Mouse (Mus musculus) layer of hippocampus, postnatal 25 days (tissue): ENCODE measurements around the gene Amz1. TPM values are rescaled to one million over a fixed set of nuclear protein-coding genes. Genes with fewer than 3 reads are reported as not detected.

Experiments used
- DNase-seq, 2 experiments: peaks; one replicate each; pipeline ENCODE4 v3.0.0; 2022; ENCODE audit warnings: mixed read lengths in 2 of 2, low spot score in 1 of 2; ENCODE audit errors: extremely low spot score in 1 of 2
- total RNA-seq, 2 experiments: library from RNA; stranded (reverse); gene quantifications; 2 replicates each; pipeline ENCODE4 v1.2.3; 2021

Gene Amz1
- total RNA-seq, 2 experiments from 2014 or later: 16.0 to 16.5 TPM

DNA sequence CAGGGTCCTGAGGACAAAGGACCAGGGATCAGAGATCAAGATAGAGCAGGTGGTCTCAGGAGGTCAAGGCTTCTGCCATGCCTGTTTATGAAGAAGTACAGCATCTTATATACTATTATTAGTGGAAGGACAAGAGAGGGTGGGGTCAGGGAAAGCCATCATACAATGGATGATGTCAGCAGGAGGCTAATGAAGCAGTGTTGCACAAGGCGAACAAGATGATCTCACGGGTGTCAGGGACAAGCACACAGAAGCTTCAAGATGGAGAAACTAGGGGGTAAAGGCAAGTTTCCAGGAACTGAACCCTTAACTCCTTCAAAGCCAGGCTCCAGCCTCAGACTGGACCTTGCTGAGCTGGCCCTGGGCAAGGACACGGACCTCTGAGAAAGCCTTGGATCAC is 1.8 kb upstream of the Amz1 start:
- DNase-seq: no peak

DNA sequence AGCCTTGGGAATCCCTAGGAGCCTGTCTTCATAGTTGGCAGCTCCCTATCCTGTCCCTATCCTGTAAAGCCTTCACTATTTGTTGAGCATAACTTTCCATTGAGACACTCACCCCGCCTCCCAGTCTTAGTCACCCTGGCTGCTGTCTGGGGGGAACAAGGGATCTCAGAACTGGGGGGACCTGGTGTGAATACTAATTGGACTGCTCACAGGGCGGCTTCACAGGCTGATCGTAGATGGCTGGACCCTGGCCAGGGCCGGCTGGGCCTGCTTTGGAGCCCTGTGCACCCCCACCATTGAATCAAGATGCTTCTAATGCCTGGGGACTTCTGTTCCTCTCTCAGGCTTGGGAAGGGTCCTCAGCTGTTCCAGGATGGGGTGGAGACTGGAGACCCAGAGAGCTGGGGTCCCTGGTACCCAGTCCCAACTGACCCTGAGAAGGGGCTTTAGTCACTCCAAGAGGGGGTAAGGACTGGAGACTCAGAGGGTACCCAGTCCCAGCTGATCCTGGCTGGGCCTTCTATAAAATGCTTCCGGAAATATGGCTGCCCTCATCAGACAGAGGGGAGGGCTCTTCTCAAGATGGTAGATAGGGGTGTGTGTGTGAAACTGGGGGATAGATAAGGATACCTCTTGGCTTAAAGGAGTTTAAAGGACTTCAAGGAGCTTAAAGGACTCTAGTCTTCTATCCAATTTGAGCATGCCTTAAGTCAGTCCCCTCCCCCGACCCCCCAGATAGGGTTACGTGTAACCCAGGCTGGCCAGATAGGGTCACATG is 2.3 kb downstream of the Amz1 start:
- DNase-seq: peak in 1 of 2 experiments; percentile 54

DNA sequence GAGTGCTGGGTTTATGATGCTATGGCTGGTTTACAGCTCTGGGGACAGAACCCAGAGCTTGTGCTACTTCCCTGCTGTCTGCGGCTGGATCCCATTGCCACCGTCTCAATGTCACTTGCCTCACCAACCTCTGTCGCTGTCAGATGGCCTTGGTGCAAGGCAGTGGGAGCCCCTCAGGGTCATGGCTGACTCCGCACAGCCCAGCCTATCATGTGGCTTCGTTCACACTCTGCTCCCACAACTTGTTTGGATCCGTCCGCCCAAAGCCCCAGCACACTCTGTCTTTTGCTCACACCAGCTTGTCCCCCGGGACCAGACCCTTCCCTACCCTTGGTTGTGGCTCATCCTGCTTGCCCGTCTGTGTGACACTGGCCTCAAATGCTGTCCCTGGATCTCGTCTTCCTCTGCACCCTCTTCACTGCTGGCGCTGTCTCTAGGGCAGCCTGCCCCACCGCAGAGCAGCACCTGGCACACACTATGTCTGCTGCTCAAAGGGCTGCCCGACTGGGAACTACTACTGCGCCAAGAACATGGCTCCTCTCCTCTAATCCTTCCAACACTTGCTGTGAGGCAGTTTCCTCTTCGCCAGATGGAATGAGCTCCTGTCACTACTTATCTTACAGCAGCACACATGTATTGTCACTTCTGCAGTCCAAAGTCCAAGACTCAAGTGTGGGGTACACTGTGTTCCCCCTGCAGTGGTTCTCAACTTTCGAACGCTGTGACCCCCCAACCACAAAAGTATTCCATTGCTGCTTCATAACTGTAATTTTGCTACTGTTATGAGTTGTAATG is 3.2 kb downstream of the Amz1 start:
- no peak for DNase-seq

DNA sequence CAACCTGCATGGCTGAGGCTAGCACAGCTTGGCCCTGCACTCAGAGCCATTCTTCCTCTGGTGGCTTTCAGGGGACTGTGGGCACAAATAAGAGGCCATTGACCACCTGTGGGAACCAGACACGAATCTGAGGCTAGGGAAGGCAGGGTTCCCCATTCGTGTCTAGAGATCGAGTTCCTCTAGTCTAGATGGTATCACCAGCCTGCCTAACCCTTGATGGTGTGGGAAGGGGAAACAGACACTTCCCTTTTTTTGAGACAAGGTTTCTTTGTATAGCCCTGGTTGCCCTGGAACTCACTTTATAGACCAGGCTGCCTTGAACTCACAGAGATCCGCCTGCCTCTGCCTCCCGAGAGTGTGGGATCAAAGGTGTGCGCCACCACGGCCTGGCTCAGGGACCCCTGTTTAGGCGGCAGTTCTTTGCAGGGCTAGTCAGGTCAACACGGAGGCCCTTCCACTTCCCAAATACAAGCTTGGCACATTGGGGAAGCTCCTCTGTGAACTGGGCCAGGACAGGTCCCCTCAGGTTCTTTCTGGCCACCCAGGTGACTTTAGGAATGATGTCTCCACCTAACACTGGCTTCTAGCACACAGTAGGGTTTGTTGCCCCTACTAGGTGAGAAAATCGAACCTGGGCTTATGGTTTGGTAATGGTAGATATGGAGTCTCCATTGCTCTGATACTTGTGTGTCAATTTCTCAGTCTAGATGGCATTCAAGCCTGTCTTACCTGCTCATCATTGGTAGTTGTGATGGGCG is 7.3 kb downstream of the Amz1 start:
- no peak for DNase-seq

DNA sequence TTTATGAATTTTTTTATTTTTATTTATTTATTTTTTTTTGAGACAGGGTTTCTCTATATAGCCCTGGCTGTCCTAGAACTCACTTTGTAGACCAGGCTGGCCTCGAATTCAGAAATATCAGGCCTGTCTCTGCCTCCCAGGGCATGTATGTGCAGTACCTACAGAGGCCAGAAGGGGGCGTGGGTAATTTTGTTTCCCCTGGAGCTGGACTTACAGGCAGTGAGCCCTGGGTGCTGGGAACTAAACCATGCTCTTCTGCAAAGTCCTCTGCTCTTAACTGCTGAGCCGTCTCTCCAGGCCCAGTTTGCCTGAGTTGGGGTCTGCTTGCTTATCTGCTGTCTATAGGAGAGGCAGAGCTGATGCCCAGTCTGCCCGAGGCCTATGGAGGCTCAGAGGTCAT is 8.3 kb downstream of the Amz1 start:
- no peak for DNase-seq

DNA sequence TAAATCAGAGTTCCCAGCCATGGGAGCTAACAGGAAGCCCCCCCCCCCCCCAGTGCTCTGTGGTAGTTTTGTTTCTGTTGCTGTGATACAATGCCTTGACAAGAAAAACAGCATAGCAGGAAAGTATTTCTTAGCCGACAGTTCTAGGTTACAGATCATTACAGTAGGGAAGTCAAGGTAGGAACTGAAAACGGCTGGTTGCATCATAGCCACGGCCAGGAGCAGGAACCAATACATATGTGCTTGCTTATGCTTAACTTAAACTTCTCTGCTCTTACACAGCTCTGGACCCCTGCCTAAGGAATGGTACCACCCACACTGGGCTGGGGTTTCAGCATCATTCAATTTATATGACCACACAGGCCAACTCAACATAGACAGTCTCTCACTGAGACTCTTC is 9.4 kb downstream of the Amz1 start:
- DNase-seq: no peak

DNA sequence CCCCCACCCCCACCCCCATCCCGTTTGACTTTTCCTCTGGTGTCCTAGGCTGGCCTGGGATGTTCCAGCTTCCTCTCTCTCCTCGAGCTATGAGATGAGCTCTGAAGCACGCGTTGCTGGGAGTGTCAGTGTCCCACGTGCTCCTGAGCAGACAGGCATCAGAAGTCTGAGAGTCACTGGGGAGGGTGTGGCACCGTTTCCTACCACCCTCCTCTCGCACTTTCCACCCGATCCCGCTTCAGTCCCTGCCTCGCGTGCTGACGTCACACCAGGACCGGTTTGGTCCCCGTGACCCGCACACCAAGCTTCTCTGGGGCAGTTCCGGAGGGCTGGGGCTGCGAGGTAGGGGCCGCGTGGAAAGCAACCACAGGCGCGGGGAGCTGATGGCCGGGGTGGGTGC is 11.4 kb downstream of the Amz1 start:
- DNase-seq: no peak

DNA sequence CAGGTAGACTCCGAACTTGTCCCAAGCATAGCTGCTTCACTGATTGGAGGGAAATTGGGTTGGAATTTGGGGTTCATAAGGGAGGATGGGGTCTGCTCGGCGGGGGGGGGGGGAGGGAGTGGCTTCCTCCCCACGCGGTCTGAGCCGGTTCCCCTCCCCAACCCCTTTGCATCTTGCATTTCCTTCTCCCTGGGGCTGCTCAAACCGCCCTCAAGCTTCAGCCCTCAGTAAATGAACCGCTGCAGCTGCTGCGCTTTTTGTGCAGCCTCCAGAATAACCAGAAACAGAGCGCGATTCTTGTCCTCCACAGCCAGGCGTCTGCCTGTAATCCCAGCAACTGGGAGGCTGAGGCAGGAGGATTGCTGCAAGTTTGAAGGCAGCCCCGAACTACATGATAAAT is 12.2 kb downstream of the Amz1 start:
- DNase-seq: no peak

DNA sequence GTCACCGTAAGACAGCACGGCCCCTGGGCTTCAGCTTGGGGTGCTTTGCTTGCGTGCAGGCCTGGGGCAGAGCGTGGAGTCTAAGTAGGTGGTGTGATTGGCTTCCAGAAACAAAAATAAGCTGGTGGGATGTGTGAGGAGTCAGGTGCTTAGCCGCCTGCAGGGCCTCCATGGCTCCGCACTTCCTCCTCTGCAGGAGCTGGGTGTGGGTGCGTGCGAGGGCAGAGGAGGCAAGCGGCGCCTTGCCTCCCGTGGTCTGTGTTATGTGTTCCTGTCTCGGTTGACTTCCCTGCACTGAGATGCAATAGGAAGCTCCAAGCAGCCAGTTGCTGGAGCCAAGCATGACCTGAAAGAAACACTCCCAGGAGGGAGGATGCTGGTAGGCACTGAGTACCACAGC is 15.9 kb downstream of the Amz1 start:
- no peak for DNase-seq

DNA sequence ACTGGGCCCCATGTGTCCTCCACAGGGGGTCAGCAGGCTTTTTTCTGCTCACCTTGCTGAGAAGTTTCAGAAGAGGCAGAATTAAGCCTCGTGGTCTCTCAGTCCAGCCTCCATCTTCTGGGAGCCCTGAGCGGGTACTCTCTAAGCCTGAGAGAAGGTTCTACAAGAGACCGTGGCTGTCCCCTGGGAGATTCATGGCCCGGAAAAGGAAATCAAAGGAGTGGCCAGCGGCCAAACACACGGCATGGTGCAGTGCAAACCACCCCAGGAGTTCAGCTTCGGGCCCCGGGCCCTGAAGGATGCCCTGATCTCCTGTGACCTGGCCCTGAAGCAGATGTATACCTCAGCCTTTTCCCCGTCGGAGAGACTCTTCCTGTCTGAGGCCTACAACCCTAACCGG is 17.1 kb downstream of the Amz1 start:
- no peak for DNase-seq

DNA sequence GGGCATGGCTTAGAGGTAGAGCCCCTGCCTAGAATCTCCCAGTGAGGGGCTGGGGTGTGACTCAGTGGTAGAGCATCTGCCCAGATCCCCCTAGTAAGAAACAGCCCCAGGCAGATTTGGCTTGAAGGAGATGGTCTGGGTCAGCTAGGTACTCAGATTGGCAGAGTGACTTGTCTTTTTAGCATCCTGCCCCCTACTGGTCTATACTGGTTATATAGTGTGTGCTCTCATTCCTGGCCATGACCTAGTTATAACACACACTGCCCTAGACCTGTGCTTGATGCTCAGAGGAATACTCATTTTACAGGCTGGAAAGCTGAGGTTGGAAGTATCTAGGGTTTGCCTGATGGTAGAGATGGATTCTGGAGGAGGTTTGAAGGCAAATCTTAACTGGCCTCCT is 17.9 kb downstream of the Amz1 start:
- no peak for DNase-seq

DNA sequence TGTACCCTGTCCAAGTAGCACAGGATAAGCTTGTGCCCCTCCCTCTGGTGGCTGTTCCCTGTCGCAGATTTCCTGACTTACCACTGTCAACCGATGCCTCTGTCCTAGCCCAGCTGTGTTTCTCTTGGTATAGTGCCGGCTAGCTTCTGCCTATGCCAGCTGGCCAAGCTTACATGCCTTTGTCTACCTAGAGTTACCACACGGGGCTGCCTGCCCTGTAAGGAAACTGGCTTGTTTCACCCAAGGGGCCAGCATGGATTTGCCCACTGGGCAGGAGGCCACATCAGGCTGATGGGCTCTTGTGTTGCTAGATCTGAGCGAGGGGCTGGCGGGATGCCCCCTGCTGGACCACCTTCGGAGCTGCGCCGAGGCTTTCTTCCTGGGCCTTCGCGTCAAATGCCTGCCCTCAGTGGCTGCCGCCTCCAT is 19.8 kb downstream of the Amz1 start:
- DNase-seq: no peak

DNA sequence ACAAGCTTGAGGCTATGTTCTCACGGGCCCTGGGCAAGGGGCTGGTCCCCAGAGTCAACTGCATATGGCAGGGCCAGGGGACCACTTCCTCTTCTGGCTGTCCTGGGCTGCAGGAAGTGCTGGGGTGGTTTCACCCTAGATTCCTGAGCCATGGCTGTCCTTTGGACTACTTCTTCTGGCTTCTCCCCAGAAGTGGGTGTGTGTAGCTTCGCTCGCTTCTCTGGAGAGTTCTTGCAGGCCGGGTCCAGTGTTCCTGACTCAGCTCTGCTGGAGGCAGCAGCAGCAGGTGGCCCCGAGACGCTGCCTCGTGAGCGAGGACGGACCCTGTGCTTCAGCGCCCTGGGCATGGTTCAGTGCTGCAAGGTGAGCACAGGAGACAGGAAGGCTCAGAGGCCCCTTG is 24.5 kb downstream of the Amz1 start:
- no peak for DNase-seq

DNA sequence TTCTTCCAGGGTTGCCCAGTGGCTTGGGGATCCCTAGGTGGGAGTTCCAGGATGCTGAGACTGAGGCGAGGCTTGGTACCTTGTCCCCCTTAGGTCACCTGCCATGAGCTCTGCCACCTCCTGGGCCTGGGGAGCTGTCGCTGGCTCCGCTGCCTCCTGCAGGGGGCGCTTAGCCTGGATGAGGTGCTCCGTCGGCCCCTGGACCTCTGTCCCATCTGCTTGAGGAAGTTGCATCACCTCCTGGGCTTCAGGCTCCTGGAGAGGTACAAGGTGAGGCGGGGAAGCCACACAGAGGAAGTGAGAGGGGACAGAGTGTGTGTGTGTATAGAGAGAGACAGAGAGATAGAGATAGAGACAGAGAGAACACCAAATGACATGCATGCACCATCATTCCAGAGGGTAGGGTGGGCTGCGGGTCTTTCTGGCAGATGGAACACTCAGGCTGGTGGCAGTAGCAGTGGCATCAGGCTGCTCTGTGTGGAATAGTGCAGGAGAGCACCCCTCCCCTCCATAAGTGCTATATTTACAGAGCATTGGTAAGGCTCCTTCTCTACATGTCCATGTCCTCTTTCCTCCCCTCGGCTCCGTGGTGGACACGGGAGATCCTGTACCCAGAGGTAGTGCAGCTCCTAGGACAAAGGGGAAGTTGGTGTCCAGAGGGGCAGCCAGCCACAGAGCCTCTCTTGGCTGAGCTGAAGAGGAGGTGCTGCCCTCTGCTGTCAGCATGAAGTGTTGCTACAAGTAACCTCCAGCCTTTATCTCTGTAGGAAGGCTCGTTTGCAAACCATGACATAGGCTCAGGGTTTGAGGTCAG is 25.3 kb downstream of the Amz1 start:
- DNase-seq: peak; percentile 49 to 70

DNA sequence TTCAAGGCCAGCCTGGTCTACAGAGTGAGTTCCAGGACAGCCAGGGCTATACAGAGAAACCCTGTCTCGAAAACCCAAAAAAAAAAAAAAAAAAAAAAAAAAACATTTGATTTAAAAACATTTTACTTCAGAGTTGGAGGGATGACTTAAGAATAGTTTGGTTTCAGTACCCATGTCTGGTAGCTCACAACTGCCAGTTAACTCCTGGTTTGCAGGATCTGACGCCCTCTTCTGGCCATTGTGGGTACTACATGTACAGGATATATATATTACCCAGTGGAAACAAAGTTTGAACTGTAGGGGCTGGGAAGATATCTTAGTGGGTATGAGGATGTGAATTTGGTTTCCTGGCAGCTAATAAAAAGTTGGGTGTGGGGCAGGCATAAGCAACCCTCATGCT is 27.0 kb downstream of the Amz1 start:
- DNase-seq: peak in 1 of 2 experiments; percentile 68

DNA sequence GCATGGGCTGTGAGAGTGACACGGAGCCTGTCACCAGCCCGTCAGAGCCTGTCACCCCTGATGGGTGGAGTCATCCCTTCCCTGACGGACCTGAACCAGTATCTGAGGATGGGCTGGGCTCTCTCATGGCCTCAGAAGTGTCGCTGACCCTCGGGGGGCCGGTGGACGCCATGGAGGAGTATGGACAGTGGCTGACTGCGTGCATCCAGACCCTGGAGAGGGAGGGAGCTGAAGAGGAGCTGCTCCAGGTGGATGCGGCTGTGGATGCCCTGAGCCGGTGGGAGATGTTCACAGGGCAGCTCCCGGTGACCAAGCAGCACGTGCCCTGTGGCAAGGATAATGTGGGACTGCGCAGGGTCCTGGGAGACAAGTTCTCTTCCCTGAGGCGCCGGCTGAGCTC is 28.1 kb downstream of the Amz1 start:
- DNase-seq: no peak

DNA sequence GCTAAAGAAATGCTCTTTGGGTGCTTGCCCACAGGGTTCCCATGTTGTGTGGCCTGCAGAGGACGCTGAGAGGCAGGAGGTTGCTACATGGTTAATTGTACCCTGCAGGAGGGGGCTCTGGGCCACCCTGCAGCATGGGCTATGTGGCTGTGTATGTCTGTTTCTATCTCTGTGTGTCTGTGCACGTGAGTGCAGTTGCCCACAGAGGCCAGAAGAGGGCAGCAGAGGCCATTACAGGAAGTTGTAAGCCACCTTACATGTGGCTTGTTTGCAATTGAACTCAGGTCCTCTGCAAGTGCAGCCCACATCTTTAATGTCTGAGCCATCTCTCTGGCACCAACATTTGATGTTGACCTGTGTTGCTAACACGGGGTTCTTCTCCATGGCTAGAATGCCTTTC is 28.7 kb downstream of the Amz1 start:
- no peak for DNase-seq

DNA sequence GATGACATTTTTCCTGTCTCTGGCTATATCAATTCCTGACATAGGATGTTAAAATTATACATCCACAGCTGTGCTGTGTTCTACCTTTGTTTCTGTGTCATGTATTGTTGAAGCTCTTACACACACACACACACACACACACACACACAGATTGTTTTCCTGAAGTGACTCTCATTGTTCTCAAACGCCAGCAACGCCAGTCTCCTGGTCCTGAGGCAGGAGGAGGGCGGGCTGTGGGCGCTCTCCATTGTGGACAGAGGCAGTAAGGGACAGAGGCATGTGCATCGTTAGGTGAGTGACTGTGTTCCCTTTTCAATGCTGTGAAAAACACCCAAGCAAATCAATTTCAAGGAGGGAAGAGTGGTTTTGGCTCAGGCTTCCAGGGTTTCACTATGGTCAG is 29.3 kb downstream of the Amz1 start:
- no peak for DNase-seq

DNA sequence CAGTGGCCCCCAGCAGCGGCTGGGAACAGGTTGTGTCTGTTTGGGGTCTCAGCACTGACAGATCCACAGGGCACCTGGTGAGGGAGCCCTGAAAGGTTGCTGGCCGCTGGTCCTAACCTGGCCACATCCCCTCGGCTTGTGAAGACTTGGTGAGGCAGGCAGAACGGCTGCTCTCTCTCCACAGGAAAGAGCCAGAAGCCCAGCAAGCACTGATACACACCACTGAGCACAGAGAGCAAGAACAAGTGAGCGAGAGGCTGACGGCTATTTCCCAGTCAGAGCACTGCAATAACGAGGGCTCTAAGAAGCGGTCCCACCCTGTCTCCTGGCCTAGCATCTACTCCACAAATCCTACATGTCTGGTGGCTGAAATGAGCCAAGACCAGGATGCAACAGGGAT is 34.9 kb downstream of the Amz1 start:
- DNase-seq: no peak

DNA sequence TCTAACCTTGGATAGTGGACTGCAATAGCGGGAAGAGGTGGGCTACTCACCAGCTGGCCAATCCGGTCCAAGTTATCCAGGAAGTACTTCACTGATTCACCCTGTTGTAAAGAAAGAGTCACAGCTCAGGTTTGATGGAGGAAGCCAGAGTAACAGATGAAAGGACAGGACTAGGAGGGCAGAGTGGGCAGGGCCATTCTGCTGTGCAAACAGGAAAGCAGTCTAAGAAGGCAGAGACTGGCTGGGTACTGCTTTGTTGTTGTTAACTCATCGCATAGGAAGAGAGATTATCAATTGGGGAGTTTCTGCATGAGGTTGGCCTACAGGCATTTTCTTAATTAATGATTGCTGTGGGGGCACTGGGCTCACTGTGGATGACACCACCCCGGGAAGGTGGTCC is 38.6 kb downstream of the Amz1 start:
- no peak for DNase-seq
